Mouse (Mus musculus): Measurements from ENCODE around the gene Ugcg. TPM values are rescaled to one million over a fixed set of nuclear protein-coding genes. Genes with fewer than 3 reads are reported as not detected.

The Ugcg gene
- polyA plus RNA-seq, 1 experiment from 2014 or later: 10.4 TPM

- H3K27ac ChIP-seq (replicated peaks): no peak overlapping the region
- no peak overlapping the region for H3K4me2 ChIP-seq (replicated peaks)
- 88% methylated on average over 4 of the region's 4 CpGs for WGBS
- no peak overlapping the region for H3K4me3 ChIP-seq (replicated peaks)
- H3K27me3 ChIP-seq: no peaks in the 10 kb centered on the region
- H3K4me1 ChIP-seq: 0 out of 2 replicates have a peak, but pooled peaks cover 4% of the 10 kb centered on the region
- no peak for ATAC-seq (ENCODE audit: insufficient number of reproducible peaks, low FRiP score, low TSS enrichment, low read depth)
- no peaks in the 10 kb centered on the region for H3K9me3 ChIP-seq (replicated peaks)
- no peak overlapping the region for H3K9ac ChIP-seq
- peaks cover 12% of the 10 kb centered on the region for H3K36me3 ChIP-seq
Measured at GRCm38 (mm10) chr4:59208607-59209006, 19.6 kb downstream of the Ugcg start.

- Histone ChIP-seq H3K9ac (no peak overlapping the region), H3K9me3 (replicated peaks) (no peaks in the 10 kb centered on the region), H3K36me3 (peaks cover 31% of the 10 kb centered on the region), H3K27ac (replicated peaks) (no peak overlapping the region), H3K27me3 (no peaks in the 10 kb centered on the region), H3K4me1 (no peaks in the 10 kb centered on the region), H3K4me2 (replicated peaks) (no peak overlapping the region), H3K4me3 (replicated peaks) (no peak overlapping the region)
- ATAC-seq (ENCODE audit: insufficient number of reproducible peaks, low FRiP score, low TSS enrichment, low read depth): no peak
- 81% methylated on average over 9 of the region's 9 CpGs for WGBS
Measured at GRCm38 (mm10) chr4:59211181-59211580, 22.1 kb downstream of the Ugcg start.

GRCm38 (mm10) chr4:59213833-59214232 lies 24.8 kb downstream of the Ugcg start:
- H3K27ac ChIP-seq (replicated peaks): no peak overlapping the region
- H3K4me2 ChIP-seq (replicated peaks): no peak overlapping the region
- H3K9me3 ChIP-seq (replicated peaks): no peaks in the 10 kb centered on the region
- peaks cover 30% of the 10 kb centered on the region for H3K36me3 ChIP-seq
- no peak for ATAC-seq (ENCODE audit: insufficient number of reproducible peaks, low FRiP score, low TSS enrichment, low read depth)
- no peaks in the 10 kb centered on the region for H3K27me3 ChIP-seq
- 69% methylated on average over 4 of the region's 4 CpGs for WGBS
- no peaks in the 10 kb centered on the region for H3K4me1 ChIP-seq
- no peak overlapping the region for H3K4me3 ChIP-seq (replicated peaks)
- H3K9ac ChIP-seq: no peak overlapping the region

DNA sequence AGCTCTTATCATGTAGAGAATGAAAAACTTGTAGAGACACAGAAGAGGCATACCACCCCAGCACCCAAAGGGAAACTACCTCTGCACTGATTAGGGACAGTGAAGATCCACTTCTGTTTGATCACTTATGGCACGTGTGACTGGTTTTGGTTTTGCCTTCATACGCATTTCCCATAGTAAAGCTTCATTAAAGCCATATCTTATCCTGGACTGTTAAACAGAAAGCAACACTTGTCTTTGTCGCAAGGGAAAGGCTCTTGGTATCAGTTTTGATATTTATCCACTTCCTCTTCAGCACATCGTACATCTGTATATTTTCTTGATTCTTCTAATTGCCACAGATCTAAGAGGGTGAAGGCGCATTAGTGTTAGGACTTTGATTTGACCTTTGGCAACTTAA lies 25.6 kb downstream of the Ugcg start:
- 86% methylated on average over 5 of the region's 5 CpGs for WGBS
- H3K4me1 ChIP-seq: no peaks in the 10 kb centered on the region

GRCm38 (mm10) chr4:59215585-59215984 lies 26.5 kb downstream of the Ugcg start:
- no peak overlapping the region for H3K4me2 ChIP-seq (replicated peaks)
- ATAC-seq (ENCODE audit: insufficient number of reproducible peaks, low FRiP score, low TSS enrichment, low read depth): no peak
- 90% methylated on average over 3 of the region's 3 CpGs for WGBS
- no peak overlapping the region for H3K27ac ChIP-seq (replicated peaks)
- H3K4me1 ChIP-seq: no peaks in the 10 kb centered on the region
- no peak overlapping the region for H3K9ac ChIP-seq
- no peaks in the 10 kb centered on the region for H3K27me3 ChIP-seq
- H3K36me3 ChIP-seq: peaks cover 41% of the 10 kb centered on the region
- no peaks in the 10 kb centered on the region for H3K9me3 ChIP-seq (replicated peaks)
- no peak overlapping the region for H3K4me3 ChIP-seq (replicated peaks)

More for the DNA sequence above, 25.6 kb downstream of the Ugcg start:
- Histone ChIP-seq H3K9me3 (replicated peaks) (no peaks in the 10 kb centered on the region), H3K27me3 (no peaks in the 10 kb centered on the region), H3K9ac (no peak overlapping the region), H3K36me3 (peaks cover 36% of the 10 kb centered on the region), H3K4me2 (replicated peaks) (no peak overlapping the region), H3K27ac (replicated peaks) (no peak overlapping the region), H3K4me3 (replicated peaks) (no peak overlapping the region)
- ATAC-seq (ENCODE audit: insufficient number of reproducible peaks, low FRiP score, low TSS enrichment, low read depth): no peak

- Histone ChIP-seq H3K4me1 (no peaks in the 10 kb centered on the region), H3K27me3 (no peaks in the 10 kb centered on the region), H3K9ac (no peak overlapping the region), H3K27ac (replicated peaks) (no peak overlapping the region), H3K4me3 (replicated peaks) (no peak overlapping the region), H3K4me2 (replicated peaks) (no peak overlapping the region), H3K9me3 (replicated peaks) (no peaks in the 10 kb centered on the region), H3K36me3 (peaks cover 46% of the 10 kb centered on the region)
- WGBS: 94% methylated on average over 7 of the region's 7 CpGs
- ATAC-seq (ENCODE audit: insufficient number of reproducible peaks, low FRiP score, low TSS enrichment, low read depth): no peak
Measured at GRCm38 (mm10) chr4:59217101-59217500, 28.0 kb downstream of the Ugcg start.

DNA sequence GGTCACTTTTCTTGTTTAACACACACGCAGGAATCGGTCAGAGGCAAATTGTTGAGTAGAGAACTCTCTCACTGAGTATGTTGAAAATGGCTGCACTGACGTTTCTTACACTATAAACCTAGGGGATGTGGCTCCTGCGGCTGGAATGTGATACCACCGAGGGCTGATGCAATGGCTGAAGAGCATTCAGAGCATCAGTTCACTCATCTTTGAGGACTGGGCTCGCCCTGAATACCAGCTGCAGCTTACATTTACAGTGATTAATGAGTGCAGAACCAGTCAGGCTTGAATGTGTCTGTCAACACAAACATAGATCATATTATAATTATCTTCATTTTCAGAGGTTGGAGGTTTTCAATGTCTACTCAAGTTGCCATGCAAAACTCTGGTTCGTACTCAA lies 29.1 kb downstream of the Ugcg start:
- Histone ChIP-seq H3K27ac (replicated peaks) (no peak overlapping the region), H3K36me3 (peaks cover 52% of the 10 kb centered on the region), H3K4me3 (replicated peaks) (no peak overlapping the region), H3K9ac (no peak overlapping the region), H3K9me3 (replicated peaks) (no peaks in the 10 kb centered on the region), H3K4me2 (replicated peaks) (no peak overlapping the region), H3K27me3 (no peaks in the 10 kb centered on the region), H3K4me1 (no peaks in the 10 kb centered on the region)
- no peak for ATAC-seq (ENCODE audit: insufficient number of reproducible peaks, low FRiP score, low TSS enrichment, low read depth)
- 81% methylated on average over 7 of the region's 7 CpGs for WGBS

DNA sequence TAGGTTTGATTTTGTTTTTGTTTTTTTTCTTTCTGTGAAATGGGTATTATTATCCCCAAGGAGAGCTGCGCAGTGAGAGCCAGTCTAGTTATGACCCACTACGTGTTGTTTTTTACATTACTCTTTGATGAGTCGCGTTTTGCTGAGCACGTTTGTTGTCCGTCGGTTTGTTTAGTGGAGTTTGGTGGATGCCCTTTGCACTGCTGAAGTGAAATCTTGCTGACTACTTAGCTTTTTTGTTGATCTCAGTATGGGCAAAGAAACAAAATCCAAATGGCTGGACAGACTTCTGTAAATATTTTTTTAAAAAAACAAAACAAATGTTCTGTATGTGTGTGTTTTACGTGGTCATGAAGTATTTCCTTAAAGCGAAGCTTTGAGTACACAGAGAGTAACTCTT lies 33.2 kb downstream of the Ugcg start:
- Histone ChIP-seq H3K27ac (replicated peaks) (no peak overlapping the region), H3K4me3 (replicated peaks) (no peak overlapping the region), H3K4me1 (no peaks in the 10 kb centered on the region), H3K4me2 (replicated peaks) (no peak overlapping the region), H3K36me3 (peaks cover 44% of the 10 kb centered on the region), H3K9me3 (replicated peaks) (no peaks in the 10 kb centered on the region), H3K27me3 (no peaks in the 10 kb centered on the region), H3K9ac (no peak overlapping the region)
- no peak for ATAC-seq (ENCODE audit: insufficient number of reproducible peaks, low FRiP score, low TSS enrichment, low read depth)
- WGBS: 87% methylated on average over 9 of the region's 9 CpGs

GRCm38 (mm10) chr4:59223055-59223615 lies 34.1 kb downstream of the Ugcg start:
- Histone ChIP-seq H3K4me3 (replicated peaks) (no peak overlapping the region), H3K9me3 (replicated peaks) (no peaks in the 10 kb centered on the region), H3K27ac (replicated peaks) (no peak overlapping the region), H3K4me1 (no peaks in the 10 kb centered on the region), H3K9ac (no peak overlapping the region), H3K4me2 (replicated peaks) (no peak overlapping the region), H3K36me3 (peaks cover 39% of the 10 kb centered on the region), H3K27me3 (no peaks in the 10 kb centered on the region)
- 85% methylated on average over 5 of the region's 5 CpGs for WGBS
- ATAC-seq (ENCODE audit: insufficient number of reproducible peaks, low FRiP score, low TSS enrichment, low read depth): no peak

- WGBS: 64% methylated on average over 4 of the region's 4 CpGs
- H3K27me3 ChIP-seq: no peaks in the 10 kb centered on the region
- H3K9me3 ChIP-seq (replicated peaks): no peaks in the 10 kb centered on the region
- peaks cover 28% of the 10 kb centered on the region for H3K36me3 ChIP-seq
- H3K4me3 ChIP-seq (replicated peaks): no peak overlapping the region
- H3K27ac ChIP-seq (replicated peaks): no peak overlapping the region
- no peaks in the 10 kb centered on the region; the same call in 1 of the 2 replicates for H3K4me1 ChIP-seq
- ATAC-seq (ENCODE audit: insufficient number of reproducible peaks, low FRiP score, low TSS enrichment, low read depth): no peak
- H3K9ac ChIP-seq: no peak overlapping the region
- no peak overlapping the region for H3K4me2 ChIP-seq (replicated peaks)
Measured at GRCm38 (mm10) chr4:59224889-59225288, 35.8 kb downstream of the Ugcg start.

- Histone ChIP-seq H3K4me3 (replicated peaks) (no peak overlapping the region), H3K4me2 (replicated peaks) (no peak overlapping the region), H3K27me3 (no peaks in the 10 kb centered on the region), H3K36me3 (peaks cover 19% of the 10 kb centered on the region; the same call in 1 of the 2 replicates), H3K9me3 (replicated peaks) (no peaks in the 10 kb centered on the region), H3K27ac (replicated peaks) (no peak overlapping the region), H3K9ac (no peak overlapping the region), H3K4me1 (peaks cover 11% of the 10 kb centered on the region)
- 88% methylated on average over 9 of the region's 9 CpGs for WGBS
- no peak for ATAC-seq (ENCODE audit: insufficient number of reproducible peaks, low FRiP score, low TSS enrichment, low read depth)
Measured at GRCm38 (mm10) chr4:59227047-59227446, 38.0 kb downstream of the Ugcg start.

DNA sequence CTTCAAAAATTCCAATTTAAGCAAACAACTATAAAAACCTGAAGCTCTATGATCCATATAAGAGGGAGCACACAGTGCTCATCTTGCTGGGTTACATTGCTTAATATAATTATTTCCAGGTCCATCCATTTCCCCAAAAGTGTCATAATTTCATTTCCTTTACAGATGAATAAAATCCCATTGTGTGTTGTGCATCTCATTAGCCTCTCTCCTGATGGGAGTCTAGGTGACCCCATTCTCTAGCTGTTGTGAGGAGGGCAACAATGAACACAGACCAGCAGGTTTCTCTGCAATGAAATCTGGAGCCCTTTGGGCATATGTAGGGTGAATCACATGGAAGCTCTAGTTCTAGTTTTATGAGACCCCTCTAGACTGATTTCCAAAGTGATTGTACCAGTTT lies 39.9 kb downstream of the Ugcg start:
- Histone ChIP-seq H3K36me3 (0 out of 2 replicates have a peak, but pooled peaks cover 5% of the 10 kb centered on the region), H3K4me2 (replicated peaks) (no peak overlapping the region), H3K27ac (replicated peaks) (no peak overlapping the region), H3K4me3 (replicated peaks) (no peak overlapping the region), H3K27me3 (no peaks in the 10 kb centered on the region), H3K9ac (no peak overlapping the region), H3K9me3 (replicated peaks) (no peaks in the 10 kb centered on the region), H3K4me1 (peaks cover 11% of the 10 kb centered on the region)
- no peak for ATAC-seq (ENCODE audit: insufficient number of reproducible peaks, low FRiP score, low TSS enrichment, low read depth)
